Mouse (Mus musculus) stomach, embryonic 16.5 days (tissue): ENCODE measurements around the gene Cdh6. TPM values are rescaled to one million over a fixed set of nuclear protein-coding genes. Genes with fewer than 3 reads are reported as not detected.

Experiments used
- ATAC-seq: fragments of 200-750 bp; cut with Nextera tagmentation; 2 replicates; pipeline ENCODE4 v1.8.0; 2017; ENCODE audit warnings: moderate number of reproducible peaks, moderate TSS enrichment; ENCODE audit not compliant: insufficient read depth, low FRiP score
- H3K27ac ChIP-seq: fragments of 300-500 bp; sonication (generic); 2 replicates; pipeline ENCODE4 v1.5.1; 2014; ENCODE audit warnings: low read length
- H3K27me3 ChIP-seq: fragments of 300-500 bp; sonication (generic); 2 replicates; pipeline ENCODE4 v1.6.1; 2014; ENCODE audit warnings: low read length, control low read depth, mixed read lengths; ENCODE audit not compliant: control insufficient read depth, insufficient read depth
- H3K36me3 ChIP-seq: fragments of 300-500 bp; sonication (generic); 2 replicates; pipeline ENCODE4 v1.6.1; 2014; ENCODE audit warnings: low read length; ENCODE audit not compliant: control insufficient read depth, insufficient read depth
- H3K4me1 ChIP-seq: fragments of 300-500 bp; sonication (generic); 2 replicates; pipeline ENCODE4 v1.6.1; 2014; ENCODE audit warnings: low read length, control low read depth, mixed read lengths; ENCODE audit not compliant: control insufficient read depth, insufficient read depth
- H3K4me2 ChIP-seq: fragments of 300-500 bp; sonication (generic); 2 replicates; pipeline ENCODE4 v1.6.1; 2014; ENCODE audit warnings: low read depth, low read length, mixed read lengths
- H3K4me3 ChIP-seq: fragments of 300-500 bp; sonication (generic); replicated peaks from 2 replicates; pipeline ENCODE4 v1.5.1; 2014; ENCODE audit warnings: mild to moderate bottlenecking, low read length
- H3K9ac ChIP-seq: fragments of 300-500 bp; sonication (generic); 2 replicates; pipeline ENCODE4 v1.6.1; 2014; ENCODE audit warnings: low read length
- H3K9me3 ChIP-seq: fragments of 300-500 bp; sonication (generic); replicated peaks from 2 replicates; pipeline ENCODE4 v1.6.1; 2016; ENCODE audit warnings: low read length, control low read depth; ENCODE audit not compliant: control insufficient read depth
- WGBS: fragments of 180-500 bp; shearing (Covaris S2); extraction: QIAGEN DNeasy Blood & Tissue Kit; methylation state at CpG from one replicate; pipeline ENCODE4 v1.1.7; 2014; 5-methylcytosine and 5-hydroxymethylcytosine counted together
- polyA plus RNA-seq: library from polyadenylated mRNA; unstranded; fragments of >200 nt; fragmentation: Nextera tagmentation; extraction: Ambion mirVana; gene quantifications from 2 replicates; pipeline ENCODE4 v1.2.1, GENCODE M21; 2015

The Cdh6 gene
- polyA plus RNA-seq, 1 experiment from 2014 or later, result 4.5 TPM

DNA sequence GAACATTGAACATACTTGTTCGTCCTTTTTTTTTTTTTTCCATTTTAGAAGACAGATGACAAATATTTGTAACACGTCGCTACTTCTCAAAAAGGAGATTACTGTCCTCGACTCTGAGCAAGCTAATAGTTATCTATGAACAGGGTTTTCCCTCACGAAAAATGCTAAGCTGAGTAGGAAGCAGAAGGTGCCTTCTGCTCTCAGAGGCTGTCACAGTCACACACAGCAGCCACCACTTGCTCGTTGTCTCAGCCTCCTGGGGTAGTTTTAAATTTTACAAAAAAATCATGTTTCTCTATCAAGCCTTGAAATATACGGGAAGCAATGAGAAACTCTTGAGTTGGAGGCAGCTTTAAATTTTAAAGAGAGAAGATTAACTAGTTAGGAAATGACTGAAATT is 125.6 kb downstream of the Cdh6 start:
- Histone ChIP-seq H3K4me3 (no peak overlapping the region), H3K36me3 (no peaks in the 10 kb centered on the region), H3K9ac (no peak overlapping the region), H3K4me2 (no peak overlapping the region), H3K27me3 (no peaks in the 10 kb centered on the region), H3K4me1 (no peaks in the 10 kb centered on the region), H3K27ac (no peak overlapping the region), H3K9me3 (no peaks in the 10 kb centered on the region)
- ATAC-seq, result no peak
- 77% methylated on average over 7 of the region's 7 CpGs for WGBS

DNA sequence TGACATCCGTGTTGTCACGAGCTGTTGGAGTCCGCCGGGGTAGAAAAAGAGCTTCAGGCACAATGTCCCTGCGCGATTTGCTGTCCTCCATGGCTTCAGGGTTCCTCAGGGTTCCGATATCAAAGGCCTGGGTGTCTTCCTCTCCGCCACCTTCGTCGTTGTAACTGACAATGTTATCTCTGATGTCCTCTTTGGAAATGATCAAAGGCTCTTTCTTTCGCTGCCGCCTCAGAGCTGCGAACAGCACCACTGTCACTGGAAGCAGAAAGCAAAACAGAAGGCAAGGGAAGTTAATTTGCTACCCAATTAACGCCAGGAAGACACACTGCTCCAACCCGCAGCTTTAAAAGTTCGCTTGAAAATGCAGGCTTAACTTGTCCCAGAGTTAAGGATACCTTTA is 139.0 kb downstream of the Cdh6 start:
- no peak for ATAC-seq
- H3K4me3 ChIP-seq, result no peak overlapping the region
- H3K4me2 ChIP-seq, result no peak overlapping the region
- H3K36me3 ChIP-seq, result no peaks in the 10 kb centered on the region
- H3K4me1 ChIP-seq, result no peaks in the 10 kb centered on the region
- no peaks in the 10 kb centered on the region for H3K9me3 ChIP-seq
- no peaks in the 10 kb centered on the region for H3K27me3 ChIP-seq
- no peak overlapping the region for H3K9ac ChIP-seq
- WGBS, result 45% methylated on average over 16 of the region's 16 CpGs
- H3K27ac ChIP-seq, result no peak overlapping the region

GRCm38 (mm10) chr15:13030641-13031040 is 142.8 kb downstream of the Cdh6 start:
- WGBS, result 49% methylated on average over 2 of the region's 2 CpGs
- Histone ChIP-seq H3K9ac (no peak overlapping the region), H3K36me3 (no peaks in the 10 kb centered on the region), H3K9me3 (no peaks in the 10 kb centered on the region), H3K27me3 (no peaks in the 10 kb centered on the region), H3K27ac (no peak overlapping the region), H3K4me1 (no peaks in the 10 kb centered on the region), H3K4me2 (no peak overlapping the region), H3K4me3 (no peak overlapping the region)
- no peak for ATAC-seq

- no peaks in the 10 kb centered on the region for H3K9me3 ChIP-seq
- no peaks in the 10 kb centered on the region for H3K4me1 ChIP-seq
- ATAC-seq, result no peak
- no peaks in the 10 kb centered on the region for H3K36me3 ChIP-seq
- no peak overlapping the region for H3K4me2 ChIP-seq
- H3K27ac ChIP-seq, result no peak overlapping the region
- no peak overlapping the region for H3K4me3 ChIP-seq
- H3K27me3 ChIP-seq, result no peaks in the 10 kb centered on the region
- no peak overlapping the region for H3K9ac ChIP-seq
- WGBS, result 76% methylated on average over 5 of the region's 5 CpGs
Measured at GRCm38 (mm10) chr15:13027513-13027912, 146.0 kb downstream of the Cdh6 start.

GRCm38 (mm10) chr15:13016756-13017357 is 156.6 kb downstream of the Cdh6 start:
- no peak overlapping the region for H3K27ac ChIP-seq
- ATAC-seq, result no peak
- no peaks in the 10 kb centered on the region for H3K36me3 ChIP-seq
- no peaks in the 10 kb centered on the region for H3K9me3 ChIP-seq
- no peaks in the 10 kb centered on the region for H3K27me3 ChIP-seq
- no peak overlapping the region for H3K4me3 ChIP-seq
- H3K4me1 ChIP-seq, result no peaks in the 10 kb centered on the region
- WGBS, result 74% methylated on average over 2 of the region's 2 CpGs
- H3K9ac ChIP-seq, result no peak overlapping the region
- H3K4me2 ChIP-seq, result no peak overlapping the region

GRCm38 (mm10) chr15:13008803-13009202 is 164.7 kb downstream of the Cdh6 start:
- H3K36me3 ChIP-seq, result no peaks in the 10 kb centered on the region
- ATAC-seq, result no peak
- H3K27me3 ChIP-seq, result no peaks in the 10 kb centered on the region
- no peak overlapping the region for H3K9ac ChIP-seq
- H3K27ac ChIP-seq, result no peak overlapping the region
- H3K4me2 ChIP-seq, result no peak overlapping the region
- no peaks in the 10 kb centered on the region for H3K4me1 ChIP-seq
- 64% methylated on average over 4 of the region's 4 CpGs for WGBS
- H3K4me3 ChIP-seq, result no peak overlapping the region
- no peaks in the 10 kb centered on the region for H3K9me3 ChIP-seq

- Histone ChIP-seq H3K4me2 (no peak overlapping the region), H3K9ac (no peak overlapping the region), H3K4me1 (no peaks in the 10 kb centered on the region), H3K27ac (no peak overlapping the region), H3K9me3 (no peaks in the 10 kb centered on the region), H3K36me3 (no peaks in the 10 kb centered on the region), H3K4me3 (no peak overlapping the region), H3K27me3 (no peaks in the 10 kb centered on the region)
- no peak for ATAC-seq
- WGBS, result 73% methylated on average over 13 of the region's 13 CpGs
Measured at GRCm38 (mm10) chr15:13005934-13006333, 167.5 kb downstream of the Cdh6 start.

DNA sequence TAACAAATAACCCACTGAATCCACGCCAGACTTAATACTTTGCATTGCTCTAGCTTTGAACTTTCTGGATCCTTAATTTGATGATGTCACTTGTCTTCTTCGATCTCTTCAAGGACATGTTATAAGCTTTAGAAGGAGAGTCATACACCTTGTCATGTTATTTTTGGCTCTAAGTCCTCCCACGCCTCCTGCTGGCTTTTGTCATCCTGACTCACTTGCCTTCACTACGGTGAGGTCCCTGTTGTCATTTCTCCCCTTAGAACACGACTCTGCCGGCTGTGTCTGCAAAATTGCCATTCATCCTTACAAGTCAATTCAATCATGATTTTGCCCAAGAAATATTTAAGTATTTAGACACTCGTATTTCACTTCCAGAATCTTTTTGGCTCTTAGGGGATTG is 171.9 kb downstream of the Cdh6 start:
- Histone ChIP-seq H3K36me3 (no peaks in the 10 kb centered on the region), H3K27ac (no peak overlapping the region), H3K9me3 (no peaks in the 10 kb centered on the region; the same call in 1 of the 2 replicates), H3K27me3 (no peaks in the 10 kb centered on the region), H3K4me2 (no peak overlapping the region), H3K4me1 (no peaks in the 10 kb centered on the region), H3K4me3 (no peak overlapping the region), H3K9ac (no peak overlapping the region)
- 59% methylated on average over 7 of the region's 7 CpGs for WGBS
- no peak for ATAC-seq

GRCm38 (mm10) chr15:12994563-12995359 is 178.7 kb downstream of the Cdh6 start:
- Histone ChIP-seq H3K9ac (no peak overlapping the region), H3K27me3 (no peaks in the 10 kb centered on the region), H3K36me3 (no peaks in the 10 kb centered on the region), H3K4me2 (no peak overlapping the region), H3K9me3 (no peaks in the 10 kb centered on the region; the same call in none of the 2 replicates), H3K4me3 (no peak overlapping the region), H3K4me1 (no peaks in the 10 kb centered on the region), H3K27ac (no peak overlapping the region)
- no peak for ATAC-seq
- whole genome bisulfite sequencing, result 65% methylated on average over 9 of the region's 9 CpGs
